ENCODE assay signal across 9 mouse cellular contexts in genomic region chr5:101811296-101812169, GRCm38 (mm10). TPM values are rescaled to one million over a fixed set of nuclear protein-coding genes. Genes with fewer than 3 reads are reported as not detected.
DNase-seq lines count a peak whose midpoint lies in the region; TF ChIP-seq lines count a peak whose summit lies in the region.
"Had no signal": no experiment of that assay in that cellular context is flagged by ENCODE, and none has a peak within 500 bp of the region (broad histone marks: within the 10 kb centered on the region; RNA-seq: fewer than 3 reads in every experiment).

No protein-coding gene starts in this region.

- no peak overlapping the region for H3K4me3 ChIP-seq in left cerebral cortex, adult 2 months
- no peak overlapping the region for H3K4me3 ChIP-seq in ES-Bruce4 (ENCODE audit: low read depth, low read length)
- H3K4me3 ChIP-seq in forebrain, embryonic 10.5 days = no peak overlapping the region
- H3K4me3 ChIP-seq: liver, embryonic 13.5 days had no signal

- no peak for TF ChIP-seq EP300 in ES-Bruce4 (IDR thresholded peaks at IDR 0.05; ENCODE audit: insufficient read depth, low read depth, low read length)

- peak; percentile 21; the same call in 1 of the 2 replicates for TF ChIP-seq CTCF in left cerebral cortex, adult 2 months (IDR thresholded peaks at IDR 0.05)
- TF ChIP-seq CTCF in ES-Bruce4 (IDR thresholded peaks at IDR 0.05; ENCODE audit: low read depth, low read length) = peak; percentile 58

- no peak overlapping the region for H3K9ac ChIP-seq in ES-Bruce4 (ENCODE audit: low read depth, poor library complexity, severe bottlenecking)
- H3K9ac ChIP-seq: liver, embryonic 13.5 days had no signal

- no peak overlapping the region for H3K27ac ChIP-seq in left cerebral cortex, adult 2 months
- no peak overlapping the region for H3K27ac ChIP-seq in ES-Bruce4 (ENCODE audit: insufficient read depth, low read length)
- H3K27ac ChIP-seq in forebrain, embryonic 10.5 days = no peak overlapping the region
- H3K27ac ChIP-seq: liver, embryonic 13.5 days had no signal

- H3K9me3 ChIP-seq in ES-Bruce4 (replicated peaks; ENCODE audit: control insufficient read depth, insufficient read depth, low read length, poor library complexity, severe bottlenecking) = no peaks in the 10 kb centered on the region
- H3K9me3 ChIP-seq in forebrain, embryonic 10.5 days = no peaks in the 10 kb centered on the region
- H3K9me3 ChIP-seq: liver, embryonic 13.5 days had no signal

- no peaks in the 10 kb centered on the region for H3K4me1 ChIP-seq in ES-Bruce4 (ENCODE audit: control insufficient read depth, insufficient read depth, low read length)
- no peaks in the 10 kb centered on the region; the same call in 1 of the 2 replicates for H3K4me1 ChIP-seq in forebrain, embryonic 10.5 days
- H3K4me1 ChIP-seq: liver, embryonic 13.5 days had no signal

- intact Hi-C loops in left cerebral cortex, adult 2 months (cut with DNase I) = no loop called here

- no peaks in the 10 kb centered on the region for H3K27me3 ChIP-seq in ES-Bruce4 (ENCODE audit: control insufficient read depth, insufficient read depth, low read length, poor library complexity, severe bottlenecking)
- no peaks in the 10 kb centered on the region for H3K27me3 ChIP-seq in forebrain, embryonic 10.5 days (ENCODE audit: poor library complexity, severe bottlenecking)
- H3K27me3 ChIP-seq: liver, embryonic 13.5 days had no signal

- 89% methylated on average over 6 of the region's 6 CpGs for WGBS in forebrain, embryonic 10.5 days

- no peak for DNase-seq in left cerebral cortex, adult 2 months (ENCODE audit: extremely low spot score in 1 of 2, low spot score in 2 of 2)
- no peak for DNase-seq in left cerebral cortex, adult 18-20 months (ENCODE audit: low spot score in 2 of 2)
- DNase-seq in R1 (ENCODE audit: low read depth, low spot score) = peak; percentile 77
- peak; percentile 46 to 69 for DNase-seq in cerebellum, postnatal 36 days
- no peak for DNase-seq in forebrain, embryonic 10.5 days (ENCODE audit: extremely low spot score, low spot score)
- no peak for DNase-seq in kidney, adult 8-10 months
- DNase-seq: gastrocnemius, postnatal 36 days; liver, embryonic 13.5 days had no signal

- TF ChIP-seq POLR2A in ES-Bruce4 (IDR thresholded peaks at IDR 0.05; ENCODE audit: insufficient read depth, low read length) = no peak

- no peaks in the 10 kb centered on the region for H3K36me3 ChIP-seq in ES-Bruce4 (ENCODE audit: control insufficient read depth, insufficient read depth, low read length, poor library complexity, severe bottlenecking)
- no peaks in the 10 kb centered on the region for H3K36me3 ChIP-seq in forebrain, embryonic 10.5 days (replicated peaks)
- H3K36me3 ChIP-seq: liver, embryonic 13.5 days had no signal

RNA-seq across cellular contexts. Expression of gene Cds1, which starts 46.6 kb away (rescaled TPM):
- total RNA-seq in left cerebral cortex, adult 2 months (2021) = 10 to 100 TPM; 93.3 to 95.7 TPM
- 100 to 1,000 TPM in 1 of 2 experiments, 10 to 100 TPM in 1; 93.8 to 102 TPM for total RNA-seq in left cerebral cortex, adult 18-20 months (2021)
- 15.9 and 22.9 TPM in 2 replicates for polyA plus RNA-seq in ES-Bruce4 (2011; ENCODE audit: insufficient read depth, insufficient read length, low read depth, missing spikeins)
- 0.36 and 0.63 TPM in 2 replicates for polyA plus RNA-seq in forebrain, embryonic 10.5 days (2016; fragmentation: Nextera tagmentation; extraction: Ambion mirVana)

Comparison
In these comparisons a context has a peak if more than half of its experiments do, and no peak if none do; other contexts are left out.
1. DNase-seq: peak in R1 (single experiment) and cerebellum, postnatal 36 days (2 of 2); none in left cerebral cortex, adult 2 months (0 of 2), left cerebral cortex, adult 18-20 months (0 of 2), forebrain, embryonic 10.5 days (single experiment) and kidney, adult 8-10 months (0 of 2).